Mouse (Mus musculus): ENCODE data around the gene Lrch3. TPM values are rescaled to one million over a fixed set of nuclear protein-coding genes. Genes with fewer than 3 reads are reported as not detected.

Gene Lrch3
- total and polyA plus RNA-seq, 3 experiments = 9.9 to 77.1 (median 33.1) TPM

- no peaks in the 10 kb centered on the region for H3K9me3 ChIP-seq (replicated peaks)
- DNase-seq (ENCODE audit: low spot score) (no peak), ATAC-seq (ENCODE audit: extremely low read depth, insufficient number of reproducible peaks, low FRiP score, poor library complexity, severe bottlenecking) (no peak)
- TF ChIP-seq CTCF (IDR thresholded peaks at IDR 0.05; ENCODE audit: low read depth, low read length) = no peak
- 0 out of 2 replicates have a peak, but pooled peaks have one; percentile 26 for TF ChIP-seq TAL1 (conservative IDR thresholded peaks at IDR 0.05; ENCODE audit: low read depth, low read length)
- H3K36me3 ChIP-seq (replicated peaks) = peaks cover 31% of the 10 kb centered on the region
- H3K4me3 ChIP-seq (ENCODE audit: low read depth, low read length) = peak overlapping the region; percentile 56; the same call in 1 of the 2 replicates
- H3K4me1 ChIP-seq (ENCODE audit: insufficient read depth, low read depth, low read length) = peaks cover 30% of the 10 kb centered on the region
- H3K27me3 ChIP-seq (ENCODE audit: insufficient read depth, low read length) = no peaks in the 10 kb centered on the region
These were observed 34.7 kb upstream of the Lrch3 start for GRCm38 (mm10) chr16:32878972-32879926.

GRCm38 (mm10) chr16:32881538-32881937 is 32.4 kb upstream of the Lrch3 start:
- TF ChIP-seq TAL1 (conservative IDR thresholded peaks at IDR 0.05; ENCODE audit: low read depth, low read length) (no peak), CTCF (IDR thresholded peaks at IDR 0.05; ENCODE audit: low read depth, low read length) (no peak), GATA2 (IDR thresholded peaks at IDR 0.05; ENCODE audit: borderline replicate concordance, low read depth, low read length) (no peak), POLR2AphosphoS5 (IDR thresholded peaks at IDR 0.05; ENCODE audit: insufficient replicate concordance, low read depth, low read length) (no peak), GATA1 (IDR thresholded peaks at IDR 0.05; ENCODE audit: borderline replicate concordance, low read length) (no peak)
- Histone ChIP-seq H3K4me3 (ENCODE audit: low read depth, low read length) (no peak overlapping the region), H3K36me3 (replicated peaks) (peaks cover 49% of the 10 kb centered on the region)

GRCm38 (mm10) chr16:32887996-32888395 is 25.9 kb upstream of the Lrch3 start:
- ATAC-seq (ENCODE audit: extremely low read depth, insufficient number of reproducible peaks, low FRiP score, poor library complexity, severe bottlenecking) = no peak
- peaks cover 72% of the 10 kb centered on the region for H3K36me3 ChIP-seq (replicated peaks)
- TF ChIP-seq GATA1 (IDR thresholded peaks at IDR 0.05; ENCODE audit: borderline replicate concordance, low read length) (no peak), CTCF (IDR thresholded peaks at IDR 0.05; ENCODE audit: low read depth, low read length) (no peak), TAL1 (conservative IDR thresholded peaks at IDR 0.05; ENCODE audit: low read depth, low read length) (no peak), POLR2AphosphoS5 (IDR thresholded peaks at IDR 0.05; ENCODE audit: insufficient replicate concordance, low read depth, low read length) (no peak), GATA2 (IDR thresholded peaks at IDR 0.05; ENCODE audit: borderline replicate concordance, low read depth, low read length) (no peak)

More at GRCm38 (mm10) chr16:32881538-32881937, 32.4 kb upstream of the Lrch3 start:
- H3K4me1 ChIP-seq (ENCODE audit: insufficient read depth, low read depth, low read length) = peaks cover 30% of the 10 kb centered on the region
- no peaks in the 10 kb centered on the region for H3K9me3 ChIP-seq (replicated peaks)
- no peak for DNase-seq (ENCODE audit: low spot score)
- no peaks in the 10 kb centered on the region for H3K27me3 ChIP-seq (ENCODE audit: insufficient read depth, low read length)
- no peak for ATAC-seq (ENCODE audit: extremely low read depth, insufficient number of reproducible peaks, low FRiP score, poor library complexity, severe bottlenecking)

GRCm38 (mm10) chr16:32889881-32890280 is 24.0 kb upstream of the Lrch3 start:
- DNase-seq (ENCODE audit: low spot score) (no peak), ATAC-seq (ENCODE audit: extremely low read depth, insufficient number of reproducible peaks, low FRiP score, poor library complexity, severe bottlenecking) (no peak)
- Histone ChIP-seq H3K4me3 (ENCODE audit: low read depth, low read length) (no peak overlapping the region), H3K9me3 (replicated peaks) (no peaks in the 10 kb centered on the region), H3K27me3 (ENCODE audit: insufficient read depth, low read length) (no peaks in the 10 kb centered on the region), H3K4me1 (ENCODE audit: insufficient read depth, low read depth, low read length) (no peaks in the 10 kb centered on the region), H3K36me3 (replicated peaks) (peaks cover 75% of the 10 kb centered on the region)
- TF ChIP-seq POLR2AphosphoS5 (IDR thresholded peaks at IDR 0.05; ENCODE audit: insufficient replicate concordance, low read depth, low read length) (no peak), TAL1 (conservative IDR thresholded peaks at IDR 0.05; ENCODE audit: low read depth, low read length) (no peak), CTCF (IDR thresholded peaks at IDR 0.05; ENCODE audit: low read depth, low read length) (no peak), GATA2 (IDR thresholded peaks at IDR 0.05; ENCODE audit: borderline replicate concordance, low read depth, low read length) (no peak), GATA1 (IDR thresholded peaks at IDR 0.05; ENCODE audit: borderline replicate concordance, low read length) (no peak)

More at GRCm38 (mm10) chr16:32887996-32888395, 25.9 kb upstream of the Lrch3 start:
- no peaks in the 10 kb centered on the region for H3K9me3 ChIP-seq (replicated peaks)
- H3K4me3 ChIP-seq (ENCODE audit: low read depth, low read length) = no peak overlapping the region
- no peak for DNase-seq (ENCODE audit: low spot score)
- no peaks in the 10 kb centered on the region for H3K27me3 ChIP-seq (ENCODE audit: insufficient read depth, low read length)
- no peaks in the 10 kb centered on the region for H3K4me1 ChIP-seq (ENCODE audit: insufficient read depth, low read depth, low read length)

GRCm38 (mm10) chr16:32896126-32896525 is 17.8 kb upstream of the Lrch3 start:
- Histone ChIP-seq H3K36me3 (replicated peaks) (peaks cover 75% of the 10 kb centered on the region), H3K27me3 (ENCODE audit: insufficient read depth, low read length) (no peaks in the 10 kb centered on the region), H3K9me3 (replicated peaks) (no peaks in the 10 kb centered on the region), H3K4me1 (ENCODE audit: insufficient read depth, low read depth, low read length) (no peaks in the 10 kb centered on the region), H3K4me3 (ENCODE audit: low read depth, low read length) (no peak overlapping the region)
- TF ChIP-seq TAL1 (conservative IDR thresholded peaks at IDR 0.05; ENCODE audit: low read depth, low read length) (no peak), CTCF (IDR thresholded peaks at IDR 0.05; ENCODE audit: low read depth, low read length) (no peak), GATA2 (IDR thresholded peaks at IDR 0.05; ENCODE audit: borderline replicate concordance, low read depth, low read length) (no peak), POLR2AphosphoS5 (IDR thresholded peaks at IDR 0.05; ENCODE audit: insufficient replicate concordance, low read depth, low read length) (no peak), GATA1 (IDR thresholded peaks at IDR 0.05; ENCODE audit: borderline replicate concordance, low read length) (no peak)
- DNase-seq (ENCODE audit: low spot score) (no peak), ATAC-seq (ENCODE audit: extremely low read depth, insufficient number of reproducible peaks, low FRiP score, poor library complexity, severe bottlenecking) (no peak)

GRCm38 (mm10) chr16:32901360-32902050 is 12.4 kb upstream of the Lrch3 start:
- ATAC-seq (ENCODE audit: extremely low read depth, insufficient number of reproducible peaks, low FRiP score, poor library complexity, severe bottlenecking) = no peak
- Histone ChIP-seq H3K4me1 (ENCODE audit: insufficient read depth, low read depth, low read length) (no peaks in the 10 kb centered on the region), H3K9me3 (replicated peaks) (no peaks in the 10 kb centered on the region), H3K27me3 (ENCODE audit: insufficient read depth, low read length) (no peaks in the 10 kb centered on the region), H3K4me3 (ENCODE audit: low read depth, low read length) (no peak overlapping the region), H3K36me3 (replicated peaks) (peaks cover 62% of the 10 kb centered on the region)
- no peak for DNase-seq (ENCODE audit: low spot score)
- TF ChIP-seq POLR2AphosphoS5 (IDR thresholded peaks at IDR 0.05; ENCODE audit: insufficient replicate concordance, low read depth, low read length) (no peak), TAL1 (conservative IDR thresholded peaks at IDR 0.05; ENCODE audit: low read depth, low read length) (no peak), GATA1 (IDR thresholded peaks at IDR 0.05; ENCODE audit: borderline replicate concordance, low read length) (no peak), CTCF (IDR thresholded peaks at IDR 0.05; ENCODE audit: low read depth, low read length) (no peak), GATA2 (IDR thresholded peaks at IDR 0.05; ENCODE audit: borderline replicate concordance, low read depth, low read length) (no peak)
